Mouse (Mus musculus): ENCODE data around the gene Tmcc3.

Tmcc3 gene

DNA sequence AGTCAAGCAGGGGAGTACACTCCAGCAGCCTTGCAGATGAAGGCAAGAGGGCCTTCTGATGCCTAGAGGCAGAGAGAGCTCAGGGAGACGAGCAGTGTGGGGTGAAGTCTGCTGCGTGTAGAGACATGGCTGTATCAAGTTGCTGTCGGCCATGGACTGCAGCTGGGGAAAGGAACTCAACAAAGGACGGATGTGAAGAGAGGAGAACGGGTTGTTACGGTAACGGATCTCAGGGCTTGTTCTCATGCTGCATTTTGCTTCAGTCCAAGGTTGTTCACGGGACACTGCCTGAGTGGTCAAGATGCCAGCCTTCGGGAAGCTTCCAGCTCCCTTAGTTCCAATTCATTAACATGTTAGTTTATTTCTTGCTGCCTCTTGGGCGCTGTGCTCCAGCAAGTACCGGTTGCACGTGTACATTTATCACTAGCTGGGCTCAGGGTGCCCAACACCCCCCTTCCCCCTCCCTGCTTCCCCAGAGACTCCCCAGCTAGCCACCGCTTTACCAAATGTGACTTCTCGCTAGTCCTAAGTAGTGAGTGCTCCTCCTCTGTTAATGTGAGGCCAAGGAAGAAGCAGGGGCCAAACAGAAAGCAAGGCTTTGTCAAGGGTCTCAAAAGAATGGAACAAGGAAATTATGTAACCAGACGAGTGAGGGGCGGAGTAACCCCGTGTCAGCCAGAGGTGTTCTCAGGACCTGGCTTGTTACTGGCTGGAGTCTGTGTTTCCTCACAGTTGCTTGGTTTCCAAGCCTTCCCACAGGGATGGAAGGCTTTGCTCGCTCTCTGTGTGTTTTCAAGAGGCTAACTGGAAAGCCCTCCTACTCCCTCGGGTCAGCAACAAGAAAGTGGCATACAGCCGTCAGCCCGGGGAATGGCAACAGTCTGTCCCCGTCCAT is 104.4 kb downstream of the Tmcc3 start:
- DNase-seq (ENCODE audit: low spot score in 2 of 2), result no peak

DNA sequence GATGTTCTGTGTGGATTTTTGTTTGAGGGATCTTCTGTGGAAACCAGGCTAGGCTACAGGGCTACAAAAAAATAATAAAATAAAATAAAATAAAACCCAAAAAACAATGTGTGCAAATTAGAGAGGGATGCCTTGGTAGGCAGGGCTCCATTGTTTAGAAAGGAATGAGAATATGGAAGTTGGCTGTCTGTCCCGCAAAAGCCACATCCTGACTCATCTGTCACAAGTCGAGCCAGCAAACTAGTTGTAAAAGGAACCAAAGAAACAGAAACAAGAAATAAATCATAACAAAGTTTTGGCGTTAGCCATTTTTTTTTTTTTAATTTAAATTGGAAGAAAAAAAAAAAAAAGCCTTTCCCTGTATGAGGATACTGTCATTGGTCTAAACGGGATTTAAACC is 105.9 kb downstream of the Tmcc3 start:
- no peak for DNase-seq (ENCODE audit: low spot score in 2 of 2)

DNA sequence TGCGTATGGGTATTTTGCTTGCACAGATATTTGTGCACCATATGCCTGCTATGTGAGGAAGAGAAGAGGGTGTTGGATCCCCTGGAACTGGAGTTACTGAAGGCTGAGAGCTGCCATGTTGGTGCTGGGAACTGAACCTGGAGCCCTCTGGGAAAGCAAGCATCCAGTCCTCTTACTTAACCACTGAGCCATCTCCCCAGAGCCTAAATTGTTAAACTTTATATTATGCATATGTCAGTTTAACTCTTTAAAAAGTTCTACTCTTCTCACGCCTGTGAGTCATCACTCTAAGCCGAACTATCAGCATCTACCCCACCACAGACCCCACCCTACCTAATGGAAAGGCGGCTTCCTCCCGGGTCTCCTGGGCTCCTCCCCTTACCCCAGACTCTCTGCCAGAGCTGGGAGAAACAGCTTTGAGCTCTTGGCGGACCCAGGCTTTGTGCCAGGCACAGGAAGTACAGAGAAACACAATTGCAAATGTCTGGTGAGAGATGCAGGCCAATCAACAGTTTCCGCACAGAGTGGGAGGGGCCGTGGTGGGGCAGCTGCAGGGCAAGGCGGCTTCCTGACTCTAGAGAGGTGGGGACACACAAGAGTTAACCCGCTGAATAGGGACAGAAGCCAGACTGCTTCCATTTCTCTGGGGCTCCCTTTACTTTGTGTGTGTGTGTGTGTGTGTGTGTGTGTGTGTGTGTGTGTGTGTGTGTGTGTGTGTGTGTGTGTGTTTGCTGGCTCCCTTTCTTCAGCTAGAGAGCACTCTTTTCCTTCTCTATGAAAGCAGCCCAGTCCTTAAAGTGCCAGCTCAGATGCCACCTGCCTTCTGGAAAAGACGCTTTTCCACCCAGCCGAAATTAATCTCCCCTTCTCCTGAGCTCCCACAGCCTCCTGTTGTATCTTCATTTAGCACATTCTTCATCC is 114.5 kb downstream of the Tmcc3 start:
- peak; percentile 47 to 66 for DNase-seq (ENCODE audit: low spot score in 2 of 2)

DNA sequence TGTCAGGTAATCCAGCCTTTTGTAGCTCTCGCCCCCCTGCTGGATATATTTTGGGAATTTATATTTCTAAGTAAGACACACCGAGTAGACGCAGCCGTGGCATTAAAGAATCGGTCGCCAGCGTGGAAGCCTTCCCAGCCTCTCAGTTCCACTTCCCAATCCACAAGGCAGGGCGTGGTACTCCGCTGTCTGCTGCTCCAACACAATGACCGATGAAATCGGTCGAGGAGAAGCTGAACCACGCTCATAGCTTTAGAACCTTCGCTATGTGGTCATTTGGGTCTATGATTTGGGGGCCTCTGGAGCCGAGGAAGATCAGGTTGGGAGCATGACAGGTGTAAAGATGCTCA is 115.1 kb downstream of the Tmcc3 start:
- DNase-seq (ENCODE audit: low spot score in 2 of 2), result no peak

DNA sequence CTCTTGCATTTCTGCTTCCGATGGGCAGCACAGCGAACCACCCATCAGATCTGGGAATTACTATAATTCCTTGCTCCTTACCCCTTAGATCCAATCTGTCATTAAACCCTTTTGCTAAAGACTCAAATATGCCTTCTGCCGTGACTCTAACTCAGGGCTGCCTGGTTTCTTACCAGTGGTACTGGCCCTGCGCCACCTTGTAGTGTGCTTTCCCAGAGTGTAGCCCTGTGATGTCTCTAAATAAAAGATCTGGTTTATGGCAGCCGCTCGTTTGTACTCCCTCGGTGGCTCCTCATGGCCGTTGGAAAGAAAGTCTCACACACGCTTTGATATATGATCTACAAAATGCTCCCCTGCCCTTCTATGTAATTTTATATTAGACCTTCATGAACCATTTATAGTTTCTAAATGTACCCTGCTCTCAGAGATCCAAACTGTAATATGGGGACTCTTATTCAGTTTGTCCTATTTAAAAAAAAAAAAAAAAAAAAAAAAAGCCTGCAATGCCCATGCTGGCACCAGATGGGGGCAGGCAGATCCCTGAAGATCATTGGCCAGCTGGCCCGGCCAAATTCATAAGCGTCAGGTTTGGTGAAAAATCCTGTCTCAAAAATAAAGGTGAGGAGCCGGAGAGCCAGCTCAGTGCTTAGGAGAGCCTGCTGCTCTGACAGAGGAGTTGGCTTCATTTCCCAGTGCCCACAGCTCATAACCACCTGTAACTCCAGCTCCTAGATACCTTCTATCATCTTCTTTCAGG is 116.6 kb downstream of the Tmcc3 start:
- DNase-seq (ENCODE audit: low spot score in 2 of 2), result no peak

DNA sequence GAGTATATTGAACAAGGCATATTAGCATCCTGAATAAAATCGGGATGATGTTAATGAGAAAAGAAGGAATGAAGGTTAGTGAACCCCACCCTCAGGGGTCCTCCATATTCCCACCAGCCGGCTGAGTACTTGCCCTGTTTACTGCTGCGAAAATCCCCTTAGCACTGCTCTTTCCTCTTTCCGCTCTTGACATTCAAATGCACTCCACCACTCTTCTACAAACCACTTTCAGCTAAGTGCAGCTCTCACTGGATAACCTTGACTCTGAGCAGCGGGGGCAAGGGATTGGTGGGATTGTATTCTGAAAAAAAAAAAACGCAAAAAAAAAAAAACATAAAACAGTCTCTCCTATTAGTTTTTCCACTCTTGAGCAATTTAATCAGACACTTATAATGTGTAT is 118.8 kb downstream of the Tmcc3 start:
- no peak for DNase-seq (ENCODE audit: low spot score in 2 of 2)

DNA sequence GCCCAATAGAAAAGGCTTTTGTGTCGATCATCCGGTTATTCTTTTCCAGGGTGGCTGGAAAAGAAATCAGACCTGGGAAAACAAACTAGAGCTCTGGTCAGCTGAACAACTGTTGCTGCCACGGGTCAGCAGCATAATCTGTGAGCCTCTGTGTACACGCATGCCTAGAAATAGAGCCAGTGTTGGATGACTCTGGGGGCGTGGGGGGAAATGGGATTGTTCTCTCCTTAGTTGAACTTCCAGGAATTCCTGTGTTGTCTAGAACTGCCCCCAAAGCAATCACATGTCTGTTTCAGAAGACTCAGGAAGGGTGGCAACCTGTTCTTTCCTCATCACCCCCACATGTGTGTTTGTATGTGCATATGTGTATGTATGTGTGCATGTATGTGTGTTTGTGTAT is 121.2 kb downstream of the Tmcc3 start:
- DNase-seq (ENCODE audit: low spot score in 2 of 2), result no peak

DNA sequence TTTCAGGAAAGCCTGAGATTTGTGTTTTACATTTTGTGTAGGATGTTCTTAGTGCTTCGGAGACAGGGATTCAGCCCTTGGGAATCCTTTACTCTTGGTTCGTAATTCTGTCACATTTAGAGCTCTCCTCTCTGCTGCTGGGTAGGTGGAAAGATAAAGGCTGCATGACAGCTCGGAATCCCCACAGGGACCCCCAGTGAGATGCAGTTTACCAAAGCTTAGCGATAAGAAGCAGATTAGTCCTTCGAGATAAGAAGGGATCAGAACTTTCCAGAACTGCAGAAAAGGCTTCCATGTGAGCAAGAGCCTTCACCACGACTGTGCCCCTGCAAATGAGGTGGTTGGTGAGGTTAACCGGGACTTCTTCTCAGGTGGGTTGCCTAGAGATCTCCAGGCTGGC is 122.2 kb downstream of the Tmcc3 start:
- no peak for DNase-seq (ENCODE audit: low spot score in 2 of 2)

DNA sequence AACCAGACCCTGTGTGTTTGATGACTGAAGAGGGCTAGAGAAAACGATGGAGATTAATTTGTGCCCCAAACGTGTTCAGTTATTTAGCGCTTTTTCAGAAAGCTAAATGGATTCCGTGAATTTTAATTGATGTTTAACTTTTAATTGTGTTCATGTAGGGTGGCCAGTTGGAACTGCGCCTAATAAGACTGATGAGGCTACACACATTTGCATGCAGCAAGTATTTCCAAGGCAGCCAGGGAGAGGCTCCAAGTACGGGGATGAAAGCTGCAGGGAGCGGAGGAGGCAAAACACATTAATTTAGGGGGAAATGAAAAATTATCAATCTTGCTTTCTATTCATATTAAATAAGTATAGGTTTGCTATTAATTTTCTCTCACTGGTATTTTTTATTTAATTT is 131.0 kb downstream of the Tmcc3 start:
- DNase-seq (ENCODE audit: low spot score in 2 of 2), result peak in 1 of 2 experiments; percentile 23

DNA sequence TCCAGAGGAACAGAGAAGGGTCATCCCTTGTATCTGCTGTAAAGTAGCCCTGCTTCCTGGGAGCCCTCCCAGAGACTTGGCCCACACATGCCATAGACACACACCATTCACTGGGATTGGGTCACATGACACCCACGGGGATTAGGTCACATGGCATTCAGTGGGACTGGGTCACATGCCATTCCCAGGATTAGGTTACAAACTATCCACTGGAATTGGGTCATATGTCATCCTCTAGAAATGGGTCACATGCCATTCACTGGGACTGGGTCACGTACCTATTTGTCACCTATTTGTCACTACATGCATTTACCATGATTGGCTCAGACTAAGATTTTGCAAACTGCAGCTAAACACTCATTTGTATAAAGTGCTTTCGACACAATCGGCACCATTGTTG is 131.7 kb downstream of the Tmcc3 start:
- no peak for DNase-seq (ENCODE audit: low spot score in 2 of 2)

DNA sequence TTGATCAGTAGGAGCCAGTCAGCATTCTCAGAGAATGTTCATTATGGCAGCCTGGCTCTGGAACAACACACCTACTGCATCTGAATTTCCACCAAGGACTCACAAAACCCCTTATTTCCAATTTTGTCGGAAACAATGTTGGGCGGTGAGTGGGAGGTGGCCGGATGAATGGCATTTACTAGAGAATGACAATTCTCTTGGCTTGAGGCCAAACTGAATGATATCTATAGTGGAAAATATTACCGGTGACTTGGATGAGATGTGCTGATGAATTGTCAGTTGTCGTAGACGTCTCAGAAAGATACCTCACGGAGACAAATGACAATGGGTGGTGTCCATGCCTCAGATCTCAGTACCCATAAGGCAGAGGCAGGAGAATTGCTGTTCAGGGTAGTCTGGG is 133.4 kb downstream of the Tmcc3 start:
- DNase-seq (ENCODE audit: low spot score in 2 of 2), result no peak

DNA sequence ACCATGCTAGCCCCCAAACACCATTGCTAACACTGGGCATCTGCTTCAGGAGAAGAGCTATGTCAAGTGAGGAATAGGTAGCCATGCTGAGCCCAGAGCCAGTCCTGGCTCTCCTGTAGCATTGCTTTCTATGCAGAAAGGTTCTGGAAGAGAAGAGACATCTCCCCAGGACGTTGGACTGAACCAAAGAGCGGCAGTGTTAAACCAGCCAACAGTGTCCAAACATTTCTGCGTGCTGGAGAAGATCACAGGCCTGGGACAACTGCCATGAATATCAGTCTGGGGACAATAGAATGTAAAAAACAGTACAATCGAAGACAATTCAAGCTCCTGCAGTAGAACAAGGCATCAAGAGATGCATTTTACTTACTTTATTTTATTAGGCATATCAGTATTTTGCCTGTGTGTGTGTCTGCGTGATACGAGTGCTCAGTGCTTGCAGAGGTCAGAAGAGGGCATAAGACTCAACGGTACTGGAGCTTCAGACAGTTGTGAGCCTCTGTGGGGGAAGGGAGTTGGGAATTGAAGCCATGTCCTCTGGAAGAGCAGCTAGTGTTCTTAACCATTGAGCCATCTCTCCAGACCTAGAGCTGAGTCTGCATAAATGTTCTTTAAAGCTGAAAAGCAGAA is 134.7 kb downstream of the Tmcc3 start:
- DNase-seq (ENCODE audit: low spot score in 2 of 2), result no peak

DNA sequence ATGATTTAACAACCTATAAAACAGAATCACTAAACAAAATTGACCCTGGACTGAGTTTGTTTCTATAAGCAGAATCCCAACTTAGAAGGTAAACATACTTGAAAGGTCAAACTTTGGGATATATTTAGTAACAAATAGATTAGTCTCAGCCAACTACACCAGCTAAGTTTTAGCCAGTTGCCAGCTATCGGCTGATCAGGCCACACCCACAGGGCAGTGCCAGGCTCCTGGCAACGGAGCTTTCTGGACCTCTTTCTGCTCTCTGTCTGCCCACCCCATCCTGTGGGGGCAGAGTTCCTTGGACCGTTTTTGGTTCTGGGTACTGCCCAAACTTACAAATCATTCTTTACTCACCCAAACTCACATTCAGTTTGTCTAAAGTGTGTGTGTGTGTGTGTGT is 137.9 kb downstream of the Tmcc3 start:
- no peak for DNase-seq (ENCODE audit: low spot score in 2 of 2)

DNA sequence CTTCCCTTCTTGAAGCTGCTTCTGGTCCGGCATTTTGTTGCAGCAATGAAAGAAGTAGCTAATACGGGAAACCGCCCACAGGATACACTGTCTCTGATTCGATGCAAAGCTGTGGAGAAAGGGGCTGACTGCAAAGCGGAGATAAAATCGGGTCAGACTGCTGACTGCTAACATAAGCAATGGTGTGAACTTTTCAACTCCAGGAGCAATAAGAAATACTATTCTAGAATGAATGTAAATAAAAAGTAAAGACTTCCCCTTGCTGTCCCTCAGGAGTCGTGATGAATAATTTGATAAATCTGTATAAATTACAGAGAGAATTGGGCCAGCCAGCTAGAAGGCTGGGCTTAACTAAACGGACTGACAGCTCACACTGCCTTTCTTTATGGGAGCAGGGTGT is 139.0 kb downstream of the Tmcc3 start:
- DNase-seq (ENCODE audit: low spot score in 2 of 2), result no peak

DNA sequence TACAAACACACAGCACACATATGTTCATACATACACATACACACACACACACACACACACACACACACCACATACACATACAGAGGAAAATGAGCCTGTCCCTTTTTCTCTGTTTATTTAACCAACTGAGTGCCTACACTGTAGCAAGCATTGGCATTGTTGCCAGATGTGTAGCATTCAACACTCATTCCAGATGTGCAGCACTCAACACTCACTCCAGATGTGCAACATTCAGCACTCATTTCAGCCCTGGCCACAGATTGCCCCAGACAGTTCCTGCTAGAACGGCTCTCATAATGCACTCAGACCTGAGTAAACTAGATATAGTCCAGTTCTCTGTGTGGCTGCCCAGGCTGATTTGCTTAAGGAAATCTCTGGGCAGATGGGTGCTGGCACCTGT is 145.7 kb downstream of the Tmcc3 start:
- no peak for DNase-seq (ENCODE audit: low spot score in 2 of 2)

DNA sequence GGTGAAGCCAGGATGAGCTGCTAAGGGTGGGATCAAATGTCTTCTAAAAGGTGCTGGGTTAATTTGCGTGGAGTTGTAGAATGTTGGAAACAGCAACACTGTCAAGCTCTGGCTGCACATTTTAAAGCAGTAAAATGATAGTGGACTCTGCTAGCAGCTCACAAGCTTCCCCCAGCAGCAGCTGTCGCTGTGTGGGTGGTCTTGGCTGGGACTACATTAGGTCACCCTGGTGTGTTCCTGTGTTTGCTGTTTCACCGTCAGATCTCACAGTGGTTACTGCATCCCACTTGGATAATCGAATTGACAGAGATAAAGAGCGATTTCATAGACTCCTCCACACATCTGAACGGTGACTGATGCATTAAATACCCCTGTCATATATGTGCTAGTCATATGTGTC is 146.9 kb downstream of the Tmcc3 start:
- no peak for DNase-seq (ENCODE audit: low spot score in 2 of 2)

DNA sequence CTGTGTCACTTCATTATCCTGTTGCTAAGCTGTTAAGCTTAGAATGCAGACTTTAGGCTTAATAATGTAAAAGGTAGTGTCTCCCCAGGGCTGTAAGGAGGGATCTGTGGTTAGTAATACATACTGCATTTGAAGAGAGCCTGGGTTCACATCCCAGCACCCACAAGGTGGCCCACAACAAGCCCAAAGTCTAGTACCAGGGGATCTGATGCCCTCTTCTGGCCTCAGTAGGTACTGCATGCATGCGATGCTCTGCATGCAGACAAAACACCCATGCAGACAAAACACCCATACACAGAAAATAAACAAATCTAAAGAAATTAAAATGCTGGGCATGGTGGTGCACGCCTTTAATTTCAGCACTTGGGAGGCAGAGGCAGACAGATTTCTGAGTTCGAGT is 149.6 kb downstream of the Tmcc3 start:
- DNase-seq (ENCODE audit: low spot score in 2 of 2), result no peak

DNA sequence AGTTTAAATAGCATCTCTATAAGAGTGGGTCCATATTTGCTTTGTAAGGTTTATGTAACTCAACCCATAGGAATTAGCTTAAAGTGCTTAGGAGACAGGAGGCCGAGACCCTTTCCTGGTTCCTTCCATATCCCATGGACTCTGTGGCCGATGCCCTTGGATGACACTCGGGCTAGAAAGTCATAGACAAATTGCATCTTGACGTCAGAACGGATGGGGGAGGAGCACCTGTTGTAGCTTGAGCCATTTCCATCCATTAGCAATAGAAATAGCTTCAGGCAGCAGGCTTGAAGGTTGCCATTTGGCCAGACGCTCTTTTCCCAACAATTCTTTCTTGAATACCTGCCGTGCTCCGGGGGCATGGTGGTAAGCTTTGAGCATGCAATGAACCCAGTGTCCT is 150.1 kb downstream of the Tmcc3 start:
- DNase-seq (ENCODE audit: low spot score in 2 of 2), result no peak

DNA sequence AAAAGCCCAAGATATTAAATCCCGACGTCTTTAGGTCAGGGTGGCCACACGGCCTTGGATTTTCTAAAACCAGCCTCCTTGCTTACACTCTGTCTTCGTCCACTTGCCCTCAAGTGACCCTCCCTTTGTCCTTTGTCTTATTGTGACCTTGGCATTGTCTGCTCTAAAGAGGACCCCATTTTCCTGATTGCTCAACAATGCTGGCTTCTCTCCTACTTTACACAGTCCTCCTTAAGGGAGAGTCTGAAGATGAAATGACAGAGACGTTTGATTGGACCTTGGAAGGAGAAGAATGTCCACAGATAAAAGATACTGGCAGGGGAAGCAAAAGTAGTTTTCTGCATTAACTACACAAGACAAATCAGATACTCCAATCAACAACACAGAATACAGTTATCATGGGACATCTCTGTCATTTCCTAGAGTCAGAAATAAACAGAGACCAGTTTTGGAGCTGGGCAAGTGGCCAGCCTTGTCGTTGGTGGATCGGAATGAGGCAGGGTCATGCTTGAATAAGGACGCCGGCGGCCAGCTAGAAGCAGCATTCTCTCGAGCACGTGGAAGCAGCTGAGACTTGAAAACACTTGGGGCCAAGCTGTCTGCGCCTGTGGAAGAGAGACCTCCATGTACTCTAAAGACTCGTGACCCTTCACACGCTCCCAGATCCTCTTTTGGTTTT is 150.8 kb downstream of the Tmcc3 start:
- no peak for DNase-seq (ENCODE audit: low spot score in 2 of 2)

DNA sequence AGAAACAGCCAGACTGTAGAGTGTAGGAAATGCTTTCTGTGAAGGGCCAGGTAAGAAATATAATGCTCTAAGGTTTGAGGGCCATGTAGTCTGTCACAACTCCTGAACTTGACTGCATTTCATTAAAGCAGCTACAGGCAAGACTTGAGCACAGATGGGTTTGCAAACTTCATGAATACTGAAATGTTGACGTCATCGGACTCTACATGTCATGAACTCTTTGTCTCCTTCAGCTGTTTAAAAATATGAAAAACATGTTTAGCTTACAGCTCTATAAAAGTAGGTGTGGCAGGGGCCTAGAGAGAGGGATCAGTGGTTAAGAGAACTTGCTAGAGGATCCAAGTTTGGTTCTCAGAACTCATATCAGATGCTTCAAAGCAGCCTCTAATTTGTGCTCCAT is 151.7 kb downstream of the Tmcc3 start:
- DNase-seq (ENCODE audit: low spot score in 2 of 2), result no peak

DNA sequence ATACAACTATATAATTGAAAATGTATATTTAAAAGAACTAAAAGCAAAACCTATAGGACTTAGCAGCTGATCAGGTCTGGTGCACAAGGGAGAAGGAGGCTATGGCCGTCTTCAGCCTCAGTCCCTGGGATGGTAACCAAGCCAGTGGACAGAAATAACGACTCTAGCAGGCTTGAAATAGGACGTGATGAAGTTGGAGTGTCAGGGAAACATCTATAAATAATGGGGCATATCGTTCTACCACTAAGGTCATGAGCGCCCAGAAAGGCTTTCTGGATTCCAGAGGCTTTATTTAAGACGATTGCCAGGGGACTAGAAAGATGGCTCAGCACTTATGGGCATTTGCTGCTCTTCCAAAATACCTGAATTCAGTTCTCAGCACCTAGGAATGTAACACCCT is 153.9 kb downstream of the Tmcc3 start:
- no peak for DNase-seq (ENCODE audit: low spot score in 2 of 2)

Data from left cerebral cortex, adult 9 months (tissue).